Mouse (Mus musculus) ovary, postnatal 10 days (tissue): ENCODE data around the gene Med26.
A peak's percentile ranks its signal among the peaks of the same experiment; 100 is the strongest.

ENCODE experiments used
- DNase-seq: peaks from one replicate; pipeline ENCODE4 v3.0.0; 2022; ENCODE audit warnings: low spot score

Med26 gene

GRCm38 (mm10) chr8:72547802-72548643 lies at the start of gene Med26:
Gene Med26 (minus strand): TSS chr8:72548270.
- peak; percentile 82 for DNase-seq

DNA sequence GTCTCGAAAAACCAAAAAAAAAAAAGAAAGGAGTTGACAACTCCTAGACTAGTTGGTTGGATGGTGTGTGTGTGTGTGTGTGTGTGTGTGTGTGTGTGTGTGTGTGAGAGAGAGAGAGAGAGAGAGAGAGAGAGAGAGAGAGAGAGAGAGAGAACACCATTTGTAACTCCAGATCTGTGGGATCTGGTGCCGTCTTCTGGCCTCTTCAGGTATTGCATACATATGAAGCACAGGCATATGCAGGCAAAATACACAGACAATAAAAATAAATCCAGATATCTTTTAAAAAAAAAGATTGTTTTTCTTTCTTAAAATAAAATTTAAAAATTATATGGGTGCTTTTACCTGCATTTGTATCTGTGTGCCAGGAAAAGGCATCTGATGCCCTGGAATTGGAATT lies 42.1 kb upstream of the Med26 start:
- no peak for DNase-seq

- no peak for DNase-seq
Measured at GRCm38 (mm10) chr8:72589286-72589685, 41.2 kb upstream of the Med26 start.

GRCm38 (mm10) chr8:72588865-72589264 lies 40.8 kb upstream of the Med26 start:
- DNase-seq = no peak

DNA sequence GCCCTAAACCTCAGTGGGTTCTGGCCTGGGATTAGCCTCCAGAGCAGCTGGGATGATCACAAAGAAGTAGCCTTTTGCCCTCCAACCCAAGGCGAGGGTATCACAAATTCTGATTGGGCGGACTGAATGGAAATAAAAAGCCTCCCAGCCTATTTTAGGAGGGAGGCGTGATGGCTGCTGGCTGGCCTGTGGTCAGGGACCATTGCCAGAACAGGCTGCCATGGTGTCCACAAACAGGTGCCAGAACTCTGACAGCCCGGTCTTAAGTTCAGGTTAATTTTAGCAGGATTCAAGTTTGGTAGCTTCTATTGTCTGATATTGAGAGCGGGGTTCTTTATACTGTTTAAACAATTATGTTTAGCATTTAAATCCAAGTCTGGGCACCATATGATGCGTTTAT lies 39.7 kb upstream of the Med26 start:
- no peak for DNase-seq

DNA sequence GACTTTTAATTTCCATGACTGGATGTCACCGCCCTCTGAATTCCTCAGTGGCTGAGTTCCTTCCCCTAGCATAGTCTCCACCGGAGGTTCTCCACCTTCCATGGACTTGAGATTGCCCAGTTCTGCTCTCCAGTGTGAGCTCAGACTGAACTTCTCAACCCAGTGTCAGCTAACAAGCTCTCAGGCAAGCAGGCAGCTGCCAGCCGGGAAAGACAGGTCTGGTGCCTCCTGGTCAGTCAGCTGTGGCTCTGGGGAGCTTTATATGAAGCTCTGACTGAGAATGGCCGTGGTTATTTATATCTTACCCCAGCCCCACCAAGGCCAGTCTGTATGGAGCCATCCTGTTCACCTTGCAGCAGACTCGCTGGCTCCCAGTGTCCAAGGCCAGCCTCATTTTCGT lies 36.3 kb upstream of the Med26 start:
- DNase-seq = no peak

DNA sequence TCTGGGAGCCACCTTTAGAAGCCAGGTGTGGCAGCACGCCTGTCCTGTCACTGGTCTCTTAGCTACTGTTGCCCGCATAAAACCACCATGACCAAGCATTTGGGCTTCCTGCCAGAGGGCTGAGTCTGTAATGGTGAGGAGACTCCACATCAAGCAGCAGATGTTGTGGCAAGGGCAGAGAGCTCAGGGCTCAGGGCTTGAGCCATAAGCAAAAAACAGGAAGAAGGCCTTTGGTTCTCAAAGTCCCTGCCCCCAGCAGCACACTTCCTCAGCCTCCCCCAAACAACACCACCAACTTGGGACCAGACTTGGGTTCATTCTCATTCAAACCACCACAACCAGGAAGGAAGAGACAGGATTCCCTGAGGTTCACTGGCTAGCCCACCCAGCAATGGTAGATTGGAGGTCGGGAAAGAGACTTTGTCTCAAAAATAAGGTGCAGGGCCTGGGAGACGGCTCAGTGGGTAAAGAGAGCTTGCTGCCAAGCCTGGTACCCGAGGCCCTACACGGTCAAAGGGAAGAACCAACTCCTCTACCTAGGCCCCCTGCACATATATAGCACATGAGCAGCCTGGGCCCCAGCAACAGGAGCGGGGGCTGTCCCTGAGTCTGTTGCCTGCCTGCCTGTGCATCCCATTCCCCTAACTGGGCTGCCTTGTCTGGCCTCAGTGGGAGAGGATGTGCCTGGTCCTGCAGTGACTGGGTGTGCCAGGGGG lies 35.1 kb upstream of the Med26 start:
- DNase-seq = no peak

GRCm38 (mm10) chr8:72579374-72579773 lies 31.3 kb upstream of the Med26 start:
- no peak for DNase-seq

DNA sequence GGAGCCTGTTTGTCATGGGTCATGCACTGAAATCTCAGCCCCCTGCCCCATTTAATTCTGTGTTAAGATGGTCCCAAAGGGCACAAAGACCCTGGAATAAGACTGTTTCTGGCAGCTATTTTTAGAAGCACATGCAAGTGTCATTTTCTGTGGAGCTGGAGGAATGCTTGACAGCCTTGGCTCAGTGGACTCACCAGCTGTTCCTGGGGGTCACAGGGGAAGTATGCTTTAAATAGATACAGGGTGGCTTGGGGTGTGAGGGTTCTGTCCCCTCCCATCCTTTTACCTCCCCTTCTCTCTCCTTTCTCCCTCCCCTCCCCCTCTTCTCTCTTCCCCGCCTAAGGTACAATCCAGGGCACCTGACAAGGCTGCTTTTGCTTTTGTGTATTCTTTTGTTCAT lies 29.9 kb upstream of the Med26 start:
- DNase-seq = no peak

- no peak for DNase-seq
Measured at GRCm38 (mm10) chr8:72577266-72577665, 29.2 kb upstream of the Med26 start.

DNA sequence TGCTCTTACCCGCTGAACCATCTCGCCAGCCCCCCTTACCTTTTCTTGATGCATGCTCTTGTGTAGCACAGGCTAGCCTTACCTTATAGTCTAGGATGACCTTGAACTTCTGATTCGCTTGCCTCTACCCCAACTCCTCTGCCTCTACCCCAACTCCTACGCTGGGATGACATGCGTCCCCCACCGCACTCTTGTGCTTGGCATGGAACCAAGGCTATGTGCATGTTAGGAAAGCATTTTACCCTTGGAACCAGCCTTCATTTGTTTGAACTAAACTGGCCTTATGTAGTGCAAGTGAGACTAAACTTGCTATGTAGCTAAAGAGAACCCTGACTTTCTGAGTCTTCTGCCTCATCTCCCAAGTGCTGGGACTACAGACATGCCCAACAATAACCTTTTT lies 27.8 kb upstream of the Med26 start:
- no peak for DNase-seq

GRCm38 (mm10) chr8:72573450-72573849 lies 25.4 kb upstream of the Med26 start:
- DNase-seq = no peak

- DNase-seq = no peak
Measured at GRCm38 (mm10) chr8:72572507-72572906, 24.4 kb upstream of the Med26 start.

DNA sequence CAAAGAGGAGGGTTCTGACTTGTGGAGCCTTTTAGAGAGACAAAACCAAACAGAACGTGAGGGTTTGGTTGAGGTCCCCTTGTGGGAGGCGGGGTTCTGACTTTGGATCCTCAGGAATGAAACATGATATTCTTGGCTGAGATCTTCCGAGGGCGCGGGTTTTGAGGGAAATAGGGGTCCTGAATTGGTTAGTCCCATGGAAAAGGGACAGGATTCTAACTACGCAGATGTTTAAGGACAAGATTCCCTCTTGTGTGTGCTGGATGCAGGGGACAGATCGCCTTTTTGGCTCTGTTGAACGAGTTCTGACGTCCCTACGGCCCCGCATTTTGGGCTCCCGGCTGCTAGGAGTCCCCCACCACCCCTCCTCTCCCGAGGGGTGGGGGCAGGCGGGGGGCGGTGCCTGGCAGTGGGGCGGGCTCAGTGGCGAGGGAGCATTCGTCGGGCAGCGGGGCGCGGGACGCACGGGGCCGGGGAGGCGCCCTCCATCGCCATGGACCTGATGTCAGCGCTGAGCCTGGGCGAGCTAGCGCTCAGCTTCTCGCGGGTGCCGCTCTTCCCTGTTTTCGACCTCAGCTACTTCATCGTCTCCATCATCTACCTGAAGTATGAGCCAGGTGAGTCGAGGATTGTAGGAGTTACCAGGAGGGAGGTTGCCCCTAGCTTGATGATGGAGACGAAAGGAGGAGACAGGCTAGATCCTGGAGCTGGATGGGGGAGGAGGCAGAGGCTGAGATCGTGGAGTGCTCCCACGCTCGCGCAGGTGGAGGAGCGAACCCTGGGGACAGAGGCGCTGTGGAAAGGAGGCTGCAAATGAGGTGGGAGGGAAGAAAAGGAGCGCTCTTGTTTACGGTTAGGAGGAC lies 23.8 kb upstream of the Med26 start, which contains the start of gene Tmem38a:
Gene Tmem38a (plus strand): TSS at position 445 of the 863 bp plus-strand sequence.
- peak; percentile 60 for DNase-seq

DNA sequence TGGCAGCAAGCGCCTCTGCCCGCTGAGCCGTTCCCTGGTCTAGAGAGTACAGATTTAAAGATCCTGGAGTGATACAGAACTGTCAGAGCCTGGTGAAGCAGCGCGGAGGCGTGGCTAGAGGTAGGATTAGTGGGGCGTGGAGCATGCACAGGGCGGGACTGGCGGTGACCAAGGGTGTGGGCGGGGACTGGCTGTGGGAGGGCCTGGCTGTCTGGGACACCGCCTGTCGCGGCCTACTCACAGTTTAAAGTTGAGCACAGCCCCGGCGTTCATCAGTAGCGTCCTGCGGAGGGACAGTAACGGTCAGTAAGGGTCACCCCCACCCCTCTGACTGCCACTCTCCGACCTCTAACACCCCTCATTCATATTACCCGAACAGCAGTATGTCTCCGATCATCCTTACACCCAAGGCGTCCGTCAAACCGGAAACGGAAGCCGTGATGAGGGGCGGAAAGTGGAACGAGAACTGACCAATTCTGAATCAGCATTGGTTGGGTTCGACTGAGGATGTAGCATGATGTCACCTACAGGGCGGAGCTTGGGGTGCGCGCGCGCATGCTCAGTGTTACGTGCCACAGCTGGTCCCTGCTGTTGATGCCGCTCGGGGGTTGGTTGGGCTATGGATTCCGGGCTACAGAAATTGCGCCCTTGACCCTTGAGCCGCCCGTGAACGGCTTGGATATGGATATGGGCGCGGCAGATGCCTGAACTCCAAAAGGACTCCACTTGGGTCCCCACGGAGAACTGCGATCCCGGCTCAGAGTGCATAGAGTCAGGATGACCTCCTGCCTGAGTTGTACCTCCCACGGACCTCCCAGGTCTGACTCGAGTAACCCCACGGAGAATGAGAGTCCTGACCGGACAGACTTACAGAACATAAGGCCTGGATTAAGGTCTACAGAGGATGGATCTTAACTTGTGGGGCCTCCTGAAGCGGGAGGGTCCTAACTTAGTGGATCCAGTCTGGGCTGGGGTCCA lies 22.9 kb upstream of the Med26 start, which contains the start of gene Smim7:
Gene Smim7 (minus strand): TSS at position 456 of the 978 bp plus-strand sequence.
- DNase-seq = peak; percentile 94

GRCm38 (mm10) chr8:72565970-72566369 lies 17.9 kb upstream of the Med26 start:
- DNase-seq = no peak

GRCm38 (mm10) chr8:72561111-72561689 lies 13.1 kb upstream of the Med26 start:
- no peak for DNase-seq

DNA sequence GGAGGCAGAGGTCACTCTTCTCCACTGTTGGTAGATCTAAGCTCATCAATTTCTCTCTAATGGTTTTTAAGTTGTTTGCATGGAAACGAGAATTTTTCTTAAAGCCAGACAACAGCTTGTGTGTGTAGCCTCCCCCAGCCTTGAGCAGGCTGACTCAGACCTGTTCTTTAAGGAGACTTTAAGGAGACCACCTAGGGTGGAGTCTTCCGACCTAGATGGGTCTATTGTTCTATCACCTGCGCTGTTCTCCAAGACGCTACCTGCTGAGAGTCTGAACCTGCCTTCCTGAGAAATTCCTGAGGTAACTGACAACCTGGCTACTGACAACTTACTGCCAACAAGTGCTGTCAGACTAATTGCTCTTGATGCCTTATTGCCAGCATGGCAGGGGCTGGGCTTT lies 7.7 kb upstream of the Med26 start:
- no peak for DNase-seq

DNA sequence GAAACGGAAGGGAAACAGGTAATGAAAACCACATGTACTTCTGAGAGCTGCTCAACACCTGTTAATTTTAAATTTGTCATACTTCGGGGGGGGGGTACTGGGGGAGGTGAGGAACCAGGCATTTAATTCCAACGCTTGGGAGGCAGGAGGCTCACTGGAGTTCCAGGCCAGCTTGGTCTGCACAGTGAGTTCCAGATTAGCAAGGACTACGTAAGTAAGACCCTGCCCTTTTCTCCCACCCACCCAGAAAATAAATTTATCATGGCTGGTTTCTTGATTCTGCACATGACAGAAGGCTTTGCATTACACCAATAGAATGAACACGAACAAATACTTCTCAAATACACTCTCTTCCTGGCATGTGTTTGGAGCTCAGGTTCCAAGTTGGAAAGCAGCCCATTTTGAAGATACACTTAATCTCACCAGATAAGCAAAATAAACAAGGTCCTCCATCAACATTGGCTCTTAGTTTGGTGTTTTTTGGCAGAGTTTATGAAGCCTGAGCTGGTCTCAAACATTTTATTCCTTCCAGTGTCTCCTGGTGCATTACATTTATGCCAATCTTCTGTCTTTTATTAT lies 1.3 kb upstream of the Med26 start:
- DNase-seq = no peak

DNA sequence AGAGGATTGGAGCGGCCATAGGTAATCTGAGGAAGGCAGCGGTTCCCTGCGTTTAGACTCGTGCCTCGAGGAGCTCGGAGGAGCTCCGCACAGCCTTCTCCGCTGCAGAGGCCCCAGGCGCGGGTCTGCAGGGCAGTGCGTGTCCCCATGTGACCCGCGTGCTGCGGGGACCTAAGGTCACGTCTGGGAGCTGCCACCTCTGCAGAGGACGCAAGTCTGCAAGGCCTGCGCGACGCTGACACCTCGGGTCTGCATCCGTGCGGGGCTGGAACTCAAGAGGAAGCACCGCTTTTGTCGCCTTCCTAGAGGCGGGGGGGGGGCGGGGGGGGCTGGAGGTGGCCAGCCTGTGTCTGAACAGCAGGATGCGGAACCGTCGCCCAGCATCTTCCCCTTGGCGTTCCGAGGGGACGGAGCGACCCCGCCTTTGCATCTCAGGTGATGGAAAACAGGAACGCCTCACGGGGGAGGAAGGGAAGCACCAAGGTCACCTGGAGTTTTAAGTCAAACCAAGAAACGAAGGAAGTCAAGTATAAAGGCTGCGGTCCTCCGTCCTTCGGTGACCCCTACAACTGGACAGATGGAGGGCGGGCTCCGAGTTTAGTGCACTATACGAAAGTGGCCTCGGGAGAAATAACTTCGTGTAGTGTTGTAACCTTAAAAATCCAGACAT lies 709 bp upstream of the Med26 start:
- no peak for DNase-seq
